Mouse (Mus musculus): ENCODE data around the gene Arhgap10. TPM values are rescaled to one million over a fixed set of nuclear protein-coding genes. Genes with fewer than 3 reads are reported as not detected.

The Arhgap10 gene
- polyA plus RNA-seq, 2 experiments from 2014 or later = 2.1 to 2.9 TPM

GRCm38 (mm10) chr8:77515786-77516185 is 2.0 kb downstream of the Arhgap10 start:
- no peak for ATAC-seq

GRCm38 (mm10) chr8:77515201-77515600 is 2.6 kb downstream of the Arhgap10 start:
- no peak for ATAC-seq

GRCm38 (mm10) chr8:77511750-77512493 is 5.8 kb downstream of the Arhgap10 start:
- no peak for ATAC-seq

GRCm38 (mm10) chr8:77510426-77510825 is 7.3 kb downstream of the Arhgap10 start:
- ATAC-seq = no peak

GRCm38 (mm10) chr8:77509044-77509443 is 8.7 kb downstream of the Arhgap10 start:
- ATAC-seq = peak; percentile 66

- ATAC-seq = no peak
Observed at GRCm38 (mm10) chr8:77507510-77508035, 10.2 kb downstream of the Arhgap10 start.

GRCm38 (mm10) chr8:77506539-77506938 is 11.2 kb downstream of the Arhgap10 start:
- ATAC-seq = no peak

- no peak for ATAC-seq
Observed at GRCm38 (mm10) chr8:77502547-77502946, 15.2 kb downstream of the Arhgap10 start.

- no peak for ATAC-seq
Observed at GRCm38 (mm10) chr8:77501131-77501530, 16.6 kb downstream of the Arhgap10 start.

GRCm38 (mm10) chr8:77500264-77500663 is 17.5 kb downstream of the Arhgap10 start:
- no peak for ATAC-seq

GRCm38 (mm10) chr8:77497442-77497841 is 20.3 kb downstream of the Arhgap10 start:
- ATAC-seq = no peak

GRCm38 (mm10) chr8:77496253-77496652 is 21.5 kb downstream of the Arhgap10 start:
- ATAC-seq = no peak

GRCm38 (mm10) chr8:77494376-77495328 is 23.1 kb downstream of the Arhgap10 start:
- ATAC-seq = no peak

GRCm38 (mm10) chr8:77492356-77493058 is 25.2 kb downstream of the Arhgap10 start:
- peak; percentile 14 for ATAC-seq

GRCm38 (mm10) chr8:77491231-77491923 is 26.4 kb downstream of the Arhgap10 start:
- no peak for ATAC-seq

GRCm38 (mm10) chr8:77490095-77490781 is 27.5 kb downstream of the Arhgap10 start:
- no peak for ATAC-seq

GRCm38 (mm10) chr8:77489235-77489634 is 28.5 kb downstream of the Arhgap10 start:
- no peak for ATAC-seq

GRCm38 (mm10) chr8:77488215-77488606 is 29.5 kb downstream of the Arhgap10 start:
- no peak for ATAC-seq

- no peak for ATAC-seq
Observed at GRCm38 (mm10) chr8:77487590-77488214, 30.1 kb downstream of the Arhgap10 start.

- no peak for ATAC-seq
Observed at GRCm38 (mm10) chr8:77486749-77487148, 31.0 kb downstream of the Arhgap10 start.

GRCm38 (mm10) chr8:77484817-77485216 is 32.9 kb downstream of the Arhgap10 start:
- no peak for ATAC-seq
